Mouse (Mus musculus): Measurements from ENCODE around the gene Mxra8. TPM values are rescaled to one million over a fixed set of nuclear protein-coding genes. Genes with fewer than 3 reads are reported as not detected.

Mxra8 gene
- total RNA-seq (2014; rRNA removed) (35.5 and 37.2 TPM in 2 replicates), polyA plus RNA-seq (2015; fragmentation: Nextera tagmentation; extraction: Ambion mirVana) (27.2 and 32.7 TPM in 2 replicates)

- peak; percentile 56 for DNase-seq (ENCODE audit: low spot score)
- Histone ChIP-seq H3K27ac (ENCODE audit: low read depth, low read length) (peak within 1 kb of the TSS; percentile 43; the same call in 1 of the 2 replicates), H3K9ac (replicated peaks; ENCODE audit: low read length, poor library complexity, severe bottlenecking) (peak within 1 kb of the TSS; percentile 24; the same call in 1 of the 2 replicates), H3K4me2 (ENCODE audit: low read depth, low read length, poor library complexity, severe bottlenecking) (peak within 1 kb of the TSS; percentile 53), H3K36me3 (ENCODE audit: insufficient read depth, low read length) (peaks cover 7% of the 10 kb centered on the region; the same call in 1 of the 2 replicates), H3K9me3 (ENCODE audit: low read length) (no peaks in the 10 kb centered on the region), H3K27me3 (ENCODE audit: insufficient read depth, low read length) (peaks cover 7% of the 10 kb centered on the region), H3K4me3 (ENCODE audit: low read depth, low read length) (peak within 1 kb of the TSS; percentile 30; the same call in 1 of the 2 replicates), H3K4me1 (ENCODE audit: insufficient read depth, low read length) (no peaks in the 10 kb centered on the region; the same call in 1 of the 2 replicates)
- 7% methylated on average over 16 of the region's 16 CpGs for WGBS
- peak; percentile 42; the same call in 1 of the 2 replicates for ATAC-seq (ENCODE audit: low FRiP score)
- TF ChIP-seq CTCF (IDR thresholded peaks at IDR 0.05), result no peak
Observed at GRCm38 (mm10) chr4:155839483-155839910, at the start of gene Mxra8. Gene Mxra8, plus strand, starts transcription at chr4:155839680.

GRCm38 (mm10) chr4:155790021-155790489 lies 49.4 kb upstream of the Mxra8 start, which contains the start of gene Ankrd65:
Gene Ankrd65, plus strand, starts transcription at chr4:155790439.
- 63% methylated on average over 3 of the region's 3 CpGs for WGBS
- H3K4me1 ChIP-seq (ENCODE audit: insufficient read depth, low read length), result peaks cover 4% of the 10 kb centered on the region; the same call in 1 of the 2 replicates
- H3K9me3 ChIP-seq (ENCODE audit: low read length), result no peaks in the 10 kb centered on the region
- DNase-seq (ENCODE audit: low spot score) (no peak), ATAC-seq (ENCODE audit: low FRiP score) (no peak)
- H3K27me3 ChIP-seq (ENCODE audit: insufficient read depth, low read length), result no peaks in the 10 kb centered on the region; the same call in 1 of the 2 replicates
- no peak within 1 kb of the TSS for H3K4me2 ChIP-seq (ENCODE audit: low read depth, low read length, poor library complexity, severe bottlenecking)
- no peak within 1 kb of the TSS for H3K27ac ChIP-seq (ENCODE audit: low read depth, low read length)
- TF ChIP-seq CTCF (IDR thresholded peaks at IDR 0.05), result no peak
- H3K36me3 ChIP-seq (ENCODE audit: insufficient read depth, low read length), result no peaks in the 10 kb centered on the region
- H3K9ac ChIP-seq (replicated peaks; ENCODE audit: low read length, poor library complexity, severe bottlenecking), result no peak within 1 kb of the TSS
- no peak within 1 kb of the TSS for H3K4me3 ChIP-seq (ENCODE audit: low read depth, low read length)

- Histone ChIP-seq H3K4me2 (ENCODE audit: low read depth, low read length, poor library complexity, severe bottlenecking) (no peak overlapping the region), H3K36me3 (ENCODE audit: insufficient read depth, low read length) (no peaks in the 10 kb centered on the region), H3K4me1 (ENCODE audit: insufficient read depth, low read length) (no peaks in the 10 kb centered on the region), H3K9me3 (ENCODE audit: low read length) (no peaks in the 10 kb centered on the region), H3K9ac (replicated peaks; ENCODE audit: low read length, poor library complexity, severe bottlenecking) (no peak overlapping the region), H3K27ac (ENCODE audit: low read depth, low read length) (no peak overlapping the region), H3K27me3 (ENCODE audit: insufficient read depth, low read length) (no peaks in the 10 kb centered on the region; the same call in 1 of the 2 replicates), H3K4me3 (ENCODE audit: low read depth, low read length) (no peak overlapping the region)
- DNase-seq (ENCODE audit: low spot score), result no peak
- no peak for ATAC-seq (ENCODE audit: low FRiP score)
- 67% methylated on average over 3 of the region's 3 CpGs for WGBS
- no peak for TF ChIP-seq CTCF (IDR thresholded peaks at IDR 0.05)
Observed at GRCm38 (mm10) chr4:155790650-155791161, 48.8 kb upstream of the Mxra8 start.

GRCm38 (mm10) chr4:155791240-155791933 lies 48.1 kb upstream of the Mxra8 start:
- WGBS, result 78% methylated on average over 24 of the region's 24 CpGs
- no peak overlapping the region for H3K9ac ChIP-seq (replicated peaks; ENCODE audit: low read length, poor library complexity, severe bottlenecking)
- TF ChIP-seq CTCF (IDR thresholded peaks at IDR 0.05), result no peak
- H3K9me3 ChIP-seq (ENCODE audit: low read length), result no peaks in the 10 kb centered on the region
- H3K36me3 ChIP-seq (ENCODE audit: insufficient read depth, low read length), result no peaks in the 10 kb centered on the region
- DNase-seq (ENCODE audit: low spot score) (no peak), ATAC-seq (ENCODE audit: low FRiP score) (no peak)
- H3K27ac ChIP-seq (ENCODE audit: low read depth, low read length), result no peak overlapping the region
- H3K4me2 ChIP-seq (ENCODE audit: low read depth, low read length, poor library complexity, severe bottlenecking), result no peak overlapping the region
- H3K27me3 ChIP-seq (ENCODE audit: insufficient read depth, low read length), result no peaks in the 10 kb centered on the region; the same call in 1 of the 2 replicates
- H3K4me1 ChIP-seq (ENCODE audit: insufficient read depth, low read length), result no peaks in the 10 kb centered on the region
- no peak overlapping the region for H3K4me3 ChIP-seq (ENCODE audit: low read depth, low read length)

GRCm38 (mm10) chr4:155793730-155794129 lies 45.8 kb upstream of the Mxra8 start:
- 82% methylated on average over 2 of the region's 2 CpGs for WGBS
- TF ChIP-seq CTCF (IDR thresholded peaks at IDR 0.05), result no peak
- Histone ChIP-seq H3K9ac (replicated peaks; ENCODE audit: low read length, poor library complexity, severe bottlenecking) (no peak overlapping the region), H3K27ac (ENCODE audit: low read depth, low read length) (no peak overlapping the region), H3K9me3 (ENCODE audit: low read length) (no peaks in the 10 kb centered on the region), H3K4me1 (ENCODE audit: insufficient read depth, low read length) (no peaks in the 10 kb centered on the region), H3K4me2 (ENCODE audit: low read depth, low read length, poor library complexity, severe bottlenecking) (no peak overlapping the region), H3K36me3 (ENCODE audit: insufficient read depth, low read length) (no peaks in the 10 kb centered on the region), H3K4me3 (ENCODE audit: low read depth, low read length) (no peak overlapping the region), H3K27me3 (ENCODE audit: insufficient read depth, low read length) (no peaks in the 10 kb centered on the region; the same call in 1 of the 2 replicates)
- DNase-seq (ENCODE audit: low spot score) (no peak), ATAC-seq (ENCODE audit: low FRiP score) (no peak)

- WGBS, result 95% methylated on average over 1 of the region's 1 CpGs
Observed at GRCm38 (mm10) chr4:155802075-155802474, 37.4 kb upstream of the Mxra8 start.

More at GRCm38 (mm10) chr4:155802075-155802474, 37.4 kb upstream of the Mxra8 start:
- H3K9me3 ChIP-seq (ENCODE audit: low read length), result no peaks in the 10 kb centered on the region
- H3K4me3 ChIP-seq (ENCODE audit: low read depth, low read length), result no peak overlapping the region
- no peak overlapping the region for H3K27ac ChIP-seq (ENCODE audit: low read depth, low read length)
- no peak for TF ChIP-seq CTCF (IDR thresholded peaks at IDR 0.05)
- peaks cover 3% of the 10 kb centered on the region; the same call in 1 of the 2 replicates for H3K36me3 ChIP-seq (ENCODE audit: insufficient read depth, low read length)
- H3K4me1 ChIP-seq (ENCODE audit: insufficient read depth, low read length), result peaks cover 7% of the 10 kb centered on the region; the same call in 1 of the 2 replicates
- no peaks in the 10 kb centered on the region for H3K27me3 ChIP-seq (ENCODE audit: insufficient read depth, low read length)
- no peak overlapping the region for H3K9ac ChIP-seq (replicated peaks; ENCODE audit: low read length, poor library complexity, severe bottlenecking)
- ATAC-seq (ENCODE audit: low FRiP score) (no peak), DNase-seq (ENCODE audit: low spot score) (no peak)
- no peak overlapping the region for H3K4me2 ChIP-seq (ENCODE audit: low read depth, low read length, poor library complexity, severe bottlenecking)

Measured in midbrain, postnatal 0 days (tissue).